Mouse (Mus musculus): ENCODE data around the gene Ttc7b.
A peak's percentile ranks its signal among the peaks of the same experiment; 100 is the strongest.

The Ttc7b gene

DNA sequence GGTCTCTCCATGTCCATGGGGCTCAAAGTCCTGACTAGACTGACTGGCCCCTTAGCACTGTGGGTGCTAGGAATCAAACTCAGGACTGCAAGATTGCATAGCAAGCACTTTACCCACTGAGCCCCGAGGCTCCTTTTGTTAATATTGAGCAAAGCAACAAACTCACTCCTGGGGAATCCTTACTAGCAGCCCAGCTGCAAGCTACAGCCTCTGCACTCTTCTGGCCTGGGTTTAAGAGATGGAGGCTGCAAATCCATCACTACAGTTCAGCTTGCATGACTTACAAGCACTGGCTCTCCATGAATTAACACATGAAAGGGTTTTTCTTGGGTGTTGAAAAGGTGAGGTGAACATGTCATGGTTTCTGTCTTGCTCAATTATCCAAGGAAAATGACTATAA lies 142.8 kb downstream of the Ttc7b start:
- DNase-seq: no peak

DNA sequence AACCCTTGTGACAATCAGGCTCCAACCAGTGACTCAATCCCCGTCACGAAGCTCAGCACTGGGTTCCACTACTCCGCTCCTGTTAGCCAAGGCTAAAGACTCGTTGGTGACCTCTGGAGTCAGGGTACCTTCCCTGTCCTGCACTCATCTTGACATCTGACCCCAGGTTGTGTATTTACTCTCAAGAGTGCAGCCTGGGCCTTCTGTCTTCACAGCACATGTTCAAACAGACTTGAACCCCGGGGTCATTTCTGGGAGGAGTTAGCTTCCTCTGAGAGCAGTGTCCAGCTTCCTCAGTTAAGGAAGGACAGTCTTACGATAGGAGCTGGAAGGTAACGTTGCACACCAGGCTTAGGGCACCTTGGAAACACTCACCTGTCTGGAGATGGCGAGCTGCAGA lies 144.8 kb downstream of the Ttc7b start:
- DNase-seq: no peak

DNA sequence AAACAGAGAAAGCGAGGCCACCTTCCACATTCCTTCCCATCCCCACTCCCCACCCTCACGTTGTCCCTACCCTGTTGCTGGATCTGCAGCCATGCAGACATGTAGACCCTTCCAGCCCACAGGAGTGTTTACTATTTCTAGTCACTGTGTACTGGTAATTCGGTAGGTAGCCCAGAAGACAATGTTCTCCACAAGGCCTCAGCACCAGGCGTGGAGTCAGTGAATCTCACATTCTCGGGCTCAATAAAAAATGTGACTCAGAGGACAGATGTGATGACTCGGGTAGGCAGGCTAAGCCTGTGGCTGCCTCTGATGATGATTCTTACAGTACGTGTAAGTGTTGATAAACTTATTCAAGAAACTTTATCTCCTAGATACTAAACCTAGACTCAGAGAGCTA lies 147.8 kb downstream of the Ttc7b start:
- DNase-seq: no peak

DNA sequence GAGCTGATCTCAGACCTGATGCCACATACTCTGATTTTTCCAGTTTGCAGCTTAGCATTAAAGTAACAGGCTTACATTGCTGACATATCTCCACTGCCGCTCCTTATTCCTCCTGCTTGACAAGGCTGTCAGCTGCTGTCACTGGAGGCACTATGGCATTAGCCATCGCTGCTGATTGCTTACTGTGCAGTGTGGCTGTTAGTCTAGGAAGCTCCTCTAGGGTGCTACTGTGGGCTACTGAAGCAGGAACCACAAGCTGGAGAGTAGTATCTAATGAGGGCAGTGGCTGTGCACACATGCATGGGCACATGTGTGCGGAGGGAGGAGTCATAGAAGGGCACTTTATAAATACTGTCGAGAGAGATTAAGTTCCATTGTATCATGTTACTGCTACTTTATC lies 148.6 kb downstream of the Ttc7b start:
- DNase-seq: no peak

DNA sequence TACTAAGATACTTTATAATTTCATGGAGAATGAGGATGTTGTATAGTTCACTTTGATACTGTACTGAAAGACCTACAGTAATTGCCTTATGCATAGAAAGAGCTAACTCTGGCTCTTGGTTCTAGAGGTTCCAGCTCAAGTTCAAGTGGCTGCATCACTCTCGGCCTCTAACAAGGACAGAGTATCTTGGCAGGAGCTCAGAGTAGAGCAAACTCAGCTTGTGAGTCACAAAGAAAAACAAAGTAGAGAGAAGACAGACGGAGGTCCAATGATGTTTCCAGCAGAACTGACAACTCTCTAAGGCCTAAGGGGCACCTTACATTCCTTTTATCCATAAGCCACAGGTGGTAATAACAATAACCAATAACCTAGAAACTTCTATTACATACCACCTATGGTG lies 150.8 kb downstream of the Ttc7b start:
- DNase-seq: no peak

DNA sequence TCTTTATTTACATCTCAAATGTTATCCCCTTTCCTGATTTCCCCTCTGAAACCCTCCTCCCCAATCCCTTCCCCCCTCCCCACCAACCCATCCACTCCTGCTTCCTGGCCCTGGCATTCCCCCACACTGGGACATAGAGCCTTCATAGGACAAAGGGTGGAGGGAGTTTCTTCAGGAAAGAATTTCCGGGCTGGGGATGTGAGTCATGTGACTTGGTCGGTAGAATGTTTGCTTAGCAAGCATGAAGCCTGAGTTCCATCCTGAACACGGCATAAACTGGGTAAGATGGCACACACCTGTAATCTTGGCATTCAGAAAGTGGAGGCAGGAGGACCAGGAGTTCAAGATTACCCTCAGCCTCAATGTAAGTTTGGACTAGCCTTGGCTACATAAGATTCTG lies 151.4 kb downstream of the Ttc7b start:
- DNase-seq: peak in 1 of 2 experiments; percentile 12

DNA sequence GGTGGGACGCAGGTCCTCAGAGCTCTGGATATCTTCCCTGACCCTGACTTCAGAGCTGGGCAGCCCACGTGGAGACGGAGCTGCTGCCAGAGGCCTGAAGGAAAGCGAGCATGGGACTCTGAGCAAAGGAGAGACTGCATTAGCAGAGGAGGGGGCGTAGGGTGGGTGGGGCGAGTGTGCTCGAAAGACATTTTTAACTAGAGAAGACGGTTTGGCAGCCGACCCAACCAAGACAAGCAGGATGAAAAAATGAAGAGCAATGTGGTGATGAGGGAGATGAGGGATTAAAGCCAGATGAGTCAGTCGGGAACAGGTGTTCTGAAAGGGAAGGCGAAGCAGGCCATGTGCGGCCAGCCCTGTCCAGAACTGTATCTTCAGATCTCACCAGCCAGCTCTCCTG lies 159.3 kb downstream of the Ttc7b start:
- no peak for DNase-seq

DNA sequence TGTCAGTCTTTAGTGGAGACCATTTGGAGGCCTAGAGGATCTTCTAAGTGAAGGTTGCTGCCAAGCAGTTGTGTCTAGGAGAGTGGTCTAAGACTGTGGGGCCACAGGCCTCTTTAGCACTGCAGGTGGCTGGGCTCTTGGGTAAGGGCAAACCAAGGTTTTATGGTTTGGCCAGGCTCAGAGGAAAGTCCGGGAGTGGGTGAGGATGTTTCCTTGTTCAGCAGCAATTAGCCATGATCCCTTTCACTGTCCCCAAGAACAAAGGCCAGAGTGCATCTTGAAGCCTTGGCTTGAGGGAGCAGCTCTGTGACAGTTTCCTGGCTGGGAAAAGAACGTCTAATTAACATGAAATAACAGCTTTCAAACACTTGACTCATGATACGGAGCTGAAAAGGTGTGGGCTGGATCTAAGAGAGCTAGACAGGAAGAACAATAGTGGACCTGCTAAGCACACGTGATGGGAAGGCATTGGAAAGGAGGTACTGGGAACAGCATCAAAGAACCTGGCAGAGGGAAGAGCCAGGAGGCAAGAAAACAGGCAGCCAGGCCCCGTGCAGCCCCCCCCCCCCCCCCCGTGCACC lies 162.5 kb downstream of the Ttc7b start:
- no peak for DNase-seq

DNA sequence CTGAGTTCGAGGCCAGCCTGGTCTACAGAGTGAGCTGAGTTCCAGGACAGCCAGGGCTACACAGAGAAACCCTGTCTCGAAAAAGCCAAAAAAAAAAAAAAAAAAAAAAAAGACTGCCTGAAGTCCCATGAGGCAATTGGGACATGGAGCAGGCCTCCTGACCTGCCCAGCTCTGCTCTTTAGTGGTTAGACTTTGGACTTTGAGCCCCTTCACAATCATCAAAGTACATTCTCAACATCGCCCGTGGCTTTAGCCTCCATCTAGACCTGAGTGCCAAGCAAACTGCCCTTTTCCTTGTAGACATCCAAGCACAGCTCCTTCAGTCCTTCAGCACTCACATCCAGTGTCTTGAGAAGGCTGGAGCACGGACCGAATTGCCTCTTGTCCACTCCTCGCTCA lies 164.2 kb downstream of the Ttc7b start:
- peak in 1 of 2 experiments; percentile 52 for DNase-seq

DNA sequence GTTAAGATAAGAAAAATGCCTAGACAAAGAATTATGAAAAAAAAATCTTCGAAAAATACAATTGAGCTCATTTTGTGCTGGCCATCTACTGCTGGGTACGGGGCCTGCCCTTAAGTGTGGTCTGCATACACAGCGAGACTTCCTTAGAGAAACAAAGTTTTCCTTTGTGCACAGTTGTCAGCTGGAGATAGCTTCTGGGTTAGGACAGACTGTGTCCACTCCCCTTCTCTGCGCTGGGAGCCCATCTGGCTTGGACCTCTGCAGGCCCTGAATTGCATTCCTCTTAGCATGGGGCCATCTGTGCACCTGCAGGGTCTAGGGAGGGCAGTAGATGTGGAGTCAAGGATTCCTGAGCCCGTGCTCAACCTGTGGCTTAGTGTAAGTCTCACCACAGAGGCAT lies 165.1 kb downstream of the Ttc7b start:
- no peak for DNase-seq

DNA sequence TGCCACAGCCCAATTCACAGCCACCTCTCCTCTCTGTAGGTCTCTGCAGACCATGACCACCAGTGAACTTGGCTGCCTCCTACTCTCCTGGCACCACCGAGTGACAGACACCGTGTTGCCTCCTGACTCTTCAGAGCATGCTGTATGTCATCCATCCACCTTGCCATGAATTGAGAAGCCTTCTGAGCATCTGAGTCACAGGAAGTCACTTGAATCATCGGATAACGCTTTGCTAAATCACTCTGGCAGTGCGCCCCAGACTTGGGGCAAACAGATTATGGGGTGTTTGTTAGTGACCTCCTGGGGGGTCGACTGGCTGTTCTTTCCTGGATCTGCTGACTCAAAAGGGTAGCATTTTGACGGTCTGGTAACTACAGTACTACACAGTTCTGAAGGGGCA lies 166.7 kb downstream of the Ttc7b start:
- no peak for DNase-seq

DNA sequence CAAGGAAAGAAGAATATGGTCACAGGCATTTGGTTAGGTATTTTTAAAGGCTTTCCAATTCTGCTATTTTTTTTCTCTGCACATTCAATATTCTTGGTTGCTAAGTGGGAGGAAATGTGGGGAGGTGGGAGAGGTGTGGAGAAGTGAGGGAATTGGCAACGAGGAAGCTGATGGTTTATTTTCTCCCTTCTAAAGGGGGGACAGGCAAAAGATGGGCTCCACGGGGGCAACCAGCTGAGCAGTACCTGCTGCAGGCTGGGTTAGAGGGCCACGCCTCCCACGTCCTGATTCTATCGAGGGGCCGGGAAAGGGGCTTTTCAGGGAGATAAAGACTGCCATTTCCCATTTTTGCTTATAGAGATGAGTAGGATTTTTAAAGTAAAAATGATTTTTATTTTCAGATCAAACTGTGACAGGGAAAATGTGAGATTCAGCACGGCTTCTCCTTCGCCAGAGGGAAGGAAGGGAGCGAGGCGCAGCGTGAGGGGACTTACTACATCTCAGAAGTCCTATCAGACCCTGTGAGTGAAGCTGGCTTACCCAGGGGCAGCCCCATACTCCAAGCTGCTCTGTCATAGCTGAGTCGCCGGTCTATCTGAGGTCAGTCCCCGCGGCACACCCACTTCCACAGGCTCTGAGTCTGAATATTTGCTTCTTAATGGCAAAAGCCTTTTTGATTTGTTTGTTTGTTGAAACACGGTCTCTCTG lies 167.4 kb downstream of the Ttc7b start:
- DNase-seq: no peak

DNA sequence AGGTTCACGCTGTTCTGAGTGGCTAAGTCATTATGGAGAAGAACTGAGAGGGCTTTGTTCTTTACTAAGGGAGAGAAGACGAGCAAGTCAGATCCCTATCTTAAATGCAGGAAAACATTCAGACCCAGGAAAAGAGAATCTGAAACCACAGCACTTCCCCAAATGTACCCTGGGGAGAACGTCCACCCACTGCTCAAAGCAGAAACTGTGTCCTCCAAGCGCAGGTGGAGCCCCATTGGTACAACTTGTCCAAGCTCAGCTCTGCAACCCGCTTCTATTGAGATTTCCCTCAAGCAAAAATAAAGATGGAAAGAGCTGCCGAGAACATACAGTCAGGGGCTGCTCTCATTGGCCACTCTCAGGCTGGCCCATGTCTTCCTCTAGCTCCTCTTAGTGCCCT lies 168.5 kb downstream of the Ttc7b start:
- DNase-seq: no peak

DNA sequence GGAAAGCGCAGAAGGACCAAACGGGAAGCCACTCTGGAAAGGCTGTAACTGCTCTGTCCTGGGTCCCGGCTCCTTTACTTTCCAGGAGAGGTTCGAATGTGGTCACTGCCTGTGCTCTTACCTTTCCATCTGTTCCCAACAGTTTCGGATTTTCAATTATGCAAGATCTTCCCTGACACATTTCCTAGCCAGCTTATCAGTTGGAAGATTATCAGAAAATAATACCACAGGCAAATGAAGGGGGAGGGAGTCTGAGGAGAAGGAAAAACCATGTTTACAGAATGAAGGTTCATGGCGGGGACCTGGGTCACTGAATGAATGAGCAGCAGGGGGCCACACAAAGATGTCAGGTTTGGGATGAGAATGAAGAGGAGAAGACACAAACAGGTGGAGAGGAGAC lies 177.1 kb downstream of the Ttc7b start:
- DNase-seq: no peak

DNA sequence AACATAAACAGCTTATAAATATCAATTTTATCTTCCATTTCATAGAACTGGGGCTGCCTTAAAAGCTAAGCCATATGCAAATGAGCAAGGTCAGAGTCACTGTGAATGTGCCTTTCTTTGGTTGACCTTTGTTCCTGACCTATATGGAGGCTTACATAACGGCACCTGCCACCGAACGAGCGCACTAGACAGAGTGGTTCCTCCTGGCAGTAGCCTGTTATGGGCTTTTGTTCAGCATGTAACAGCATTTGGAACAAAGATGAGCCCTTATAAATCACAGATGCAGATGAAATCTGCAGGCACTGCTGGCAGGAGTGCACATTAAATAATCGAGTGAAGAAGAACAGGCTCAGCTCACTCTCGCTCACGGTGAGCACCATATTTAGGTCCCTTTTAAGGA lies 179.0 kb downstream of the Ttc7b start:
- DNase-seq: peak; percentile 57 to 76

DNA sequence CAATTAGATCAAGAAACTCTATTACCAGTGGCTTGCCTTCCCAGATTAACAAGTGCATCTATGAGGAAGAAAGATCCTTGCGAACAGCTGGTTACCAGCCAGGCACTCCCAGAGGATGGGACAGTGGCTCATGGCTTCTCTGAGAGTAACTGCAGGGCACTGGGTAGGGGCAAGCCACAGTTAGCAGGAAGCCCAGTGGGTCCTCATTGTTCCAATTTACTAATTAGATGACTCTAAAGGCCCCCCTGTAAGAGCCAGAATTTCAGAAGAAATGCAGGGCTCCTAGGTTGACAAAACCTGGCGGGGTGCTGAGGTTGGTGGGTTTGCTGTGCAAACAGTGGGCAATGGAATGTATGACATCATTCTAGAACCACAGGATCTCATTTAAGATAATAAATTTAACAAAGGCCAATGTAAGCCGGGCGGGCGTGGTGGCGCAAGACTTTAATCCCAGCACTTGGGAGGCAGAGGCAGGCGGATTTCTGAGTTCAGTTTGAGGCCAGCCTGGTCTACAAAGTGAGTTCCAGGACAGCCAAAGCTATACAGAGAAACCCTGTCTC lies 179.6 kb downstream of the Ttc7b start:
- DNase-seq: no peak

DNA sequence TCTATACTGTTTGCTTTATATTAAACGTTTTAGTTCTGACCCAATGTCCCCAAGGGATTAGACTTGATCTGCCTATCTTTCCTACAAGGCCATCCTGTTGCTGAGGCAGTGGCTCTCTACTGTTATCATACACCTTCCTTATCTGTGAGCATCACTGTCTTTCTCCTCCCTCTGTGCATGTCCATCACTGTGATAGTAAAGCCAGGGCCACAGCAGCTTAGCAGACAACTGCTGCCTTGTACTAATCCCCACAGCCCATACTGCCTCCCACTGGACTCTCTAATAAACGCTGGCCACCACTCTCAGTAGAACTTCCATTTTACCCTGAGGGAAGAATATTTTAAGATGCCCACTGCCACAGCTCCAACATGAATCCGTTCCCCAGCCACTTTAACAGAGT lies 182.6 kb downstream of the Ttc7b start:
- DNase-seq: no peak

DNA sequence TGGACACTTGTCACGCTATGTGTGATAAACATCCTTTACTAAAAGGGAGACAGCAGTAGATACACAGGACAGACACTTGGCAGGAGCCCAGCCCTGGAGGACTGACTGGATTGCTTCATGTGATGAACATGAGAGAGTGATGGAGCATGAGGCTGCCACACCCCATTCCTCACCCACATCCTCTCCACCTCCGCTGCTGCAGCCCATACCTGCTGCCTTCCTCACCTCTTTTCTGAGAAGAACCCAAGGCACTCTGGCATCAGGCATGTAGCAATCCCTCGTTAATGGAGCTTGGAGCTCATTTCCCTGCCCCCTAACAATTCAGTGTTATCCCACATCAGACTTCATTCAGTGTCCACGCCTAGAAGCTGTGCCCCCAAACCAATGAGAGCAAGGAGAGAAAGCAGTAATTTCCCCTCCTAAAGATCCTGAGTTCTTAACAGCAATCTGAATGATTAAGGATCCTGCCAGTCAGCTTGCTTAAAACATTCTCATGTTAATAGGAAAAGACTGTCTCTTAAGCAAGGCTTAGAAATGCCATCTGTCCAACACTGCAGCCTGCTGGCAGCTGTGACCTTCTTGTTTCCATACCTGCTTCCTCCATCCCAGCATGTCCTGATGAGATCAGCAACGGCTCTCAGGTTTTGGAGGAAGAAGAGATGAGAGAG lies 183.1 kb downstream of the Ttc7b start:
- no peak for DNase-seq

DNA sequence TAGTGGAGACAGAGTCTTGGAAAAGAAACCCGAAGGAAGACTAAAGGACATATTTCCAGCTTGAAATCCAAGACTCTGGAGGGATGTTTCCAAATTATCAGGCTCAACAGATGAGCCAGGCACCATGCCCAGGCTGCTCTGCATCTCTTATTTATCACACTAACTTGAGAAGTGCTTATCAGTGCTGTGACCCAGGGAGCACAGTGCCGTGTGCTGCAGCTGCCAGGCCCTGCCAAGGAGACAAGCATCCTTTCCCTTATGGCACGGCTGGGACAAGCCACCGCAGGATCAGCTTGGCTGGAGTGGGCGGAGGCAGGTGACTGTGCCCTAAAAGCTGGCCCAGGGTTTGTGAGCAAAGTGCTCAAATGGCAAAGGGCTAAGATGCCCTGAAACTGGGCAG lies 184.4 kb downstream of the Ttc7b start:
- DNase-seq: no peak

DNA sequence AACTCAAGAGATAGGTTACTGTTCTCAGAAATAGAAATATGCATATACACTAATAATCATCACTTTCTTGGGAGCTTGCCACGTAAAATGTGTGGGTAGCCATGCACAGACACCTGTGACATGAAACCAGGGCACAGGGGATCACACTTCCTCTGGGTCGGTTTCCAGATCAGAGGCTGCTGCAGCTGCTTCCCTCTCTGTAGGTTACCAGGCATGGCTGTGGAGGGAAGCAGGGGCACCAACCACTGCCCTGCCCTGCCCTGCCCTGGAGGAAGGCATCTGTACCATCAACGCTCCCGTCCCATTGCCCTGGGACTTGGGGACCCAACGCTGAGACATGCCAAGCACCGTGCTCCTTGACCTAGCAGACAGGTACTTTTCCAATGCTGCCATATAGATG lies 188.8 kb downstream of the Ttc7b start:
- DNase-seq: no peak

DNA sequence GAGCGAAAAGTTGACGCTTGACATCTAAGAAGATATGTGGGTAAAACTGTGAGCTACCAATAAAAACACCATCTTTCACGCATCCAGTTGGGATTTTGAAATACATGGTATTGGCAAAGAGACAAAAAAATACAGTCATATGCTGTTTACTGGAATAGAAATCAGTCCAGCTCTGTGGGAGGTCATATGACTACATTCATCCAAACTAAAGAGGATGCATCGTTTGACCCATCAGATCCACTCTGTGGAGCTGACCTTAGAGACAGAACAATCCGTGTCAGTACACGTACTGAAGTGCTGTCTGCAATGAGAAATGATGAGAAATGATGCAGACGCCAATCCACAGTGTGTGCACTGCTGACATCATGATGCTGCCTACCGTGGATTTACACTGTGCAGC lies 190.4 kb downstream of the Ttc7b start:
- no peak for DNase-seq

DNA sequence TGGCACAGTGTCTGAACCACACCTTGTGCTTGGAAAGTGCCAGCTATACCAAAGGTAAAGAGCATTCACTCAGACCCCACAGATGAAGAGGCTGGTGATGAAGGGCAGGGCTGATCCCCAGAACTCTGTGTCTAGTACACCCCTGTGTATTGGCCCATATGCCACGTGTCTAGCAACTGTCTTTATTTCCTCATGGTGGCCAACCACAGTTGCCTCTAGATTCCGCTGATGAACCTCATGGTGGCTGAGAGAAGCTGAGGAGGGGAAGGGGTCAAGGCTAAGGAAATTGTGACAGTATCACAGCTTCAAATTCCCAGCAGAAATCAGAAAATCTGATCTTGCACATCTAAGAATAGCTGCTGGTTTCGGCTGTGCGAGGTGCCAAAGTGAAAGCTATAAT lies 191.6 kb downstream of the Ttc7b start:
- DNase-seq: no peak

DNA sequence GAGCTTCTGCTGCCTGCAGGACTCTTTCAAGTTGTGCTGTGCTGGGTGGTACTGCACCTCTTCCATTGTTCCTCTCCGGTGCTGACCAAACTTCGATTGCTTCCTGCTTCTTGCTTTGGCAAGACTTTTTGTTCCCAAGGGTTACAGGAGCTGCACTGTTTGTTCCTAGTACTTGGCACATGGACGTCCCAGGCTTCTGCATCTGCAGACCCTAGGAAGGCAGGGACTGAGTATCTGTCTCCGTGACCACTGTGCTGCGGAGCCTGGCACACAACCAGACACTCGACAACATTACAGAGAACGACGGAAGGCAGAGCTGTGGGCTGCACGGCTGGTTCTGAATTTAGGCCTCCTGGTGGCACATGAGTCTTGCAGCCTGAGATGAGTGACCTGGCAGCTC lies 192.1 kb downstream of the Ttc7b start:
- DNase-seq: no peak

DNA sequence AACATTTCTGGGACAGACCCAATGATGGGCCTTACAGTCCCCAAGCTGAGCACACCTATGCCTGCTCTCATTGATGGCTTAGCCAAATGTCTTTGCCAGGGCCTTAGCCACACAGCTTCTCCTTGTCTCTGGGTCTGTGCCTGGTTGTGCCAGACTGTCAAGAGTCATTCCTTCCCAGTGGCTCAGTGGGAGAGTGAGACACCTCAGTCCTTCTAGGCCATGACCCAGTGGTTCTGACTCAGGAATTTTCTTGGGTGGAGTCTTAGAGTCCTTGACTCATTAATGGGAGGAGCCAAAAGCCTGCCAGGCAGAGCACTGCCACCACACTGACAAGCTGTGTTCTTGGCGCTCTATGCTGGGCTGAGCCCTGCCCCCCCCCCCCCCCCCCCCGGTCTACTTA lies 193.9 kb downstream of the Ttc7b start:
- DNase-seq: no peak
